Mouse (Mus musculus): ENCODE measurements around the gene Ldb1. TPM values are rescaled to one million over a fixed set of nuclear protein-coding genes. Genes with fewer than 3 reads are reported as not detected.

Gene Ldb1
- total and polyA plus RNA-seq, 3 experiments = 56.9 to 120 (median 67.6) TPM

GRCm38 (mm10) chr19:46026567-46026966, 18.4 kb downstream of the Ldb1 start:
- Histone ChIP-seq H3K4me3 (replicated peaks in 1 of 3; ENCODE audit: low read depth in 2 of 3, low read length in 2 of 3, poor library complexity in 1 of 3) (no peak overlapping the region), H3K27ac (ENCODE audit: insufficient read depth, low read depth) (no peak overlapping the region), H3K4me1 (ENCODE audit: control insufficient read depth in 1 of 2, insufficient read depth in 2 of 2) (no peaks in the 10 kb centered on the region), H3K9me3 (replicated peaks; ENCODE audit: low read length) (peaks cover 9% of the 10 kb centered on the region), H3K79me2 (replicated peaks; ENCODE audit: control insufficient read depth, extremely low read depth, insufficient read depth, poor library complexity, severe bottlenecking) (no peaks in the 10 kb centered on the region), H3K27me3 (replicated peaks) (no peaks in the 10 kb centered on the region), H3K36me3 (replicated peaks in 1 of 2; ENCODE audit: control insufficient read depth in 1 of 2, insufficient read depth in 1 of 2, low read length in 1 of 2) (peaks cover 3 to 16% of the 10 kb centered on the region in 2 experiments), H3K9ac (ENCODE audit: insufficient read depth, low read depth) (no peak overlapping the region), H3K4me2 (ENCODE audit: insufficient read depth, low read depth, poor library complexity, severe bottlenecking) (no peak overlapping the region)
- dilution Hi-C loops (cut with MboI; ENCODE audit: extremely low pct_ligation_motif_present, extremely low pct_unique_long_range_greater_than_20kb, low sequenced_read_pairs) (no loop called here), in situ Hi-C loops (cut with MboI; ENCODE audit: low pct_ligation_motif_present, low pct_unique_long_range_greater_than_20kb, low sequenced_read_pairs) (no loop called here)
- DNase-seq (ENCODE audit: extremely low read depth) = no peak
- TF ChIP-seq KAT2A (IDR thresholded peaks at IDR 0.05; ENCODE audit: insufficient replicate concordance, low read length) (no peak), ZKSCAN1 (IDR thresholded peaks at IDR 0.05; ENCODE audit: borderline replicate concordance, low read depth, low read length) (no peak)

DNA sequence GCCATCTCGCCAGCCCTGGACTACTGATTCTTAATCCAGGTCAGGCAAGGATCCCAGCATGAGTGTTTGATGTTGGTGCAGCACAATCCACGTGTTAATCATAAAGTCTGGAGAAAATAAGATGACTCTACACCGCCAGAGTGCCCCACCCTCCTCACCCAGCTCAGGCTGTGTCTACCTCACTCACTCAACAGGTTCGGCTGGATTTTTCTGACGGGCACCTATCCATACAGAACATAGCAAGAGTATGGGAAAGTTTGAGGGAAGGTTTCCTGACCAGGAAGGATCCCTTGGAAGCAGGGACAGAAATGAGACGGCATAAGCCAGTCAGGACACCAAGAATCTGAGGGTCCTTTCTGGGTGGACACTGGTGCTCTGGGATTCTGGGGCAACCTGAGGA, 20.1 kb downstream of the Ldb1 start:
- in situ Hi-C loops (cut with MboI; ENCODE audit: low pct_ligation_motif_present, low pct_unique_long_range_greater_than_20kb, low sequenced_read_pairs) = loop anchor here (25.0 kb wide), 1 partner anchor 463 kb away; the partner anchor contains the start of genes Gm17018 and Poll
- Histone ChIP-seq H3K9me3 (replicated peaks; ENCODE audit: low read length) (peaks cover 6% of the 10 kb centered on the region), H3K9ac (ENCODE audit: insufficient read depth, low read depth) (no peak overlapping the region), H3K4me1 (ENCODE audit: control insufficient read depth in 1 of 2, insufficient read depth in 2 of 2) (no peaks in the 10 kb centered on the region), H3K4me2 (ENCODE audit: insufficient read depth, low read depth, poor library complexity, severe bottlenecking) (no peak overlapping the region), H3K79me2 (replicated peaks; ENCODE audit: control insufficient read depth, extremely low read depth, insufficient read depth, poor library complexity, severe bottlenecking) (no peaks in the 10 kb centered on the region), H3K4me3 (replicated peaks in 1 of 3; ENCODE audit: low read depth in 2 of 3, low read length in 2 of 3, poor library complexity in 1 of 3) (no peak overlapping the region), H3K27me3 (replicated peaks) (no peaks in the 10 kb centered on the region), H3K27ac (ENCODE audit: insufficient read depth, low read depth) (no peak overlapping the region), H3K36me3 (replicated peaks in 1 of 2; ENCODE audit: control insufficient read depth in 1 of 2, insufficient read depth in 1 of 2, low read length in 1 of 2) (peaks cover 0 to 3% of the 10 kb centered on the region in 2 experiments)
- no peak for TF ChIP-seq MAFK (IDR thresholded peaks at IDR 0.05; ENCODE audit: insufficient replicate concordance, low read length)
- TF ChIP-seq ELF1 (IDR thresholded peaks at IDR 0.05; ENCODE audit: low read depth, low read length) = no peak
- no peak for TF ChIP-seq JUND (conservative IDR thresholded peaks at IDR 0.05; ENCODE audit: low read depth, low read length)
- TF ChIP-seq CHD2 (IDR thresholded peaks at IDR 0.05; ENCODE audit: low read length) = no peak
- TF ChIP-seq TBP (conservative IDR thresholded peaks at IDR 0.05; ENCODE audit: low read depth, low read length) = no peak
- TF ChIP-seq NRF1 (IDR thresholded peaks at IDR 0.05; ENCODE audit: low read depth, low read length) = no peak
- TF ChIP-seq POLR2A (IDR thresholded peaks at IDR 0.05; ENCODE audit: low read depth, low read length) = no peak
- no peak for TF ChIP-seq MAX (IDR thresholded peaks at IDR 0.05; ENCODE audit: low read length)
- TF ChIP-seq ZC3H11A (IDR thresholded peaks at IDR 0.05; ENCODE audit: low read depth, low read length) = no peak
- TF ChIP-seq SMC3 (IDR thresholded peaks at IDR 0.05; ENCODE audit: low read depth, low read length) = no peak
- no peak for TF ChIP-seq RAD21 (IDR thresholded peaks at IDR 0.05; ENCODE audit: low read depth, low read length)
- no peak for TF ChIP-seq UBTF (IDR thresholded peaks at IDR 0.05; ENCODE audit: low read depth, low read length)
- TF ChIP-seq CHD1 (IDR thresholded peaks at IDR 0.05; ENCODE audit: low read depth, low read length) = no peak
- TF ChIP-seq PAX5 (IDR thresholded peaks at IDR 0.05; ENCODE audit: low read length) = no peak
- TF ChIP-seq JUN (IDR thresholded peaks at IDR 0.05; ENCODE audit: insufficient read depth, low read depth, low read length) = no peak
- no peak for TF ChIP-seq USF1 (IDR thresholded peaks at IDR 0.05; ENCODE audit: low read depth, low read length)
- no peak for TF ChIP-seq CTCF (conservative IDR thresholded peaks at IDR 0.05 in 1 of 2, IDR thresholded peaks at IDR 0.05 in 1 of 2; ENCODE audit: low read depth in 2 of 2, low read length in 2 of 2)
- no peak for TF ChIP-seq ETS1 (conservative IDR thresholded peaks at IDR 0.05; ENCODE audit: low read depth, low read length)
- dilution Hi-C loops (cut with MboI; ENCODE audit: extremely low pct_ligation_motif_present, extremely low pct_unique_long_range_greater_than_20kb, low sequenced_read_pairs) = no loop called here
- DNase-seq (ENCODE audit: extremely low read depth) = no peak
